In the genomic region with DNA sequence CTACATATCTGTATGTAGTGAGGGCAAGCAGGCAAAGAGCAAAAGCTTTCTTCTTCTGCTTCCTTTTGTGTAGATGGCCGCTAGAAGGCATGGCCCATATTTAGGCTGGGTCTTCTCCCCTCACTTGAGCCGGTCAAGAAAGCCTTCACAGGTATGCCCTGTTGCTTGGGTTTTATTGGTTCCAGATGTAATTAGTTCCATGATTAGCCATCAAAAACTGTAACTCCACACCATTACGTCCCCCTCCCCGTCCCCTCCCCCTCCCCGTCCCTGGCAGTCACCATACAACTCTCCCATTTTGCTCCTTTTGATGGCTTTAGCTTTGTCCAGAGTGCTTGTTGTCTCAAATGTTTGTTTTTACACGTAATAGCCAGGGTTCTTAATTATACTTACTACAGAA, we compare ENCODE assay signal across 12 mouse cellular contexts. TPM values are rescaled to one million over a fixed set of nuclear protein-coding genes. Genes with fewer than 3 reads are reported as not detected.
DNase-seq lines count a peak whose midpoint lies in the region; ATAC-seq and TF ChIP-seq lines count a peak whose summit lies in the region.
"Had no signal": no experiment of that assay in that cellular context is flagged by ENCODE, and none has a peak within 500 bp of the region (broad histone marks: within the 10 kb centered on the region; RNA-seq: fewer than 3 reads in every experiment).

No protein-coding gene starts in this region.

- ATAC-seq in embryonic facial prominence, embryonic 14.5 days (ENCODE audit: low read depth), result no peak
- ATAC-seq in limb, embryonic 13.5 days (ENCODE audit: low FRiP score, low read depth), result no peak
- ATAC-seq: Patski had no signal

- no peaks in the 10 kb centered on the region for H3K36me3 ChIP-seq in embryonic facial prominence, embryonic 14.5 days (ENCODE audit: control insufficient read depth, insufficient read depth, low read length)
- peaks cover 4% of the 10 kb centered on the region; the same call in 1 of the 2 replicates for H3K36me3 ChIP-seq in limb, embryonic 13.5 days

- no peak overlapping the region for H3K9ac ChIP-seq in embryonic facial prominence, embryonic 14.5 days (ENCODE audit: low read depth, low read length)
- no peak overlapping the region for H3K9ac ChIP-seq in limb, embryonic 13.5 days

- TF ChIP-seq CTCF in layer of hippocampus, adult 2 months (conservative IDR thresholded peaks at IDR 0.05), result no peak

- peaks cover 58% of the 10 kb centered on the region for H3K4me1 ChIP-seq in embryonic facial prominence, embryonic 14.5 days (ENCODE audit: control insufficient read depth, insufficient read depth, low read length)
- peaks cover 93% of the 10 kb centered on the region for H3K4me1 ChIP-seq in limb, embryonic 13.5 days

- no peaks in the 10 kb centered on the region for H3K9me3 ChIP-seq in embryonic facial prominence, embryonic 14.5 days (ENCODE audit: control insufficient read depth, low read length)
- H3K9me3 ChIP-seq in limb, embryonic 13.5 days, result no peaks in the 10 kb centered on the region

- H3K4me3 ChIP-seq in layer of hippocampus, adult 2 months, result no peak overlapping the region; the same call in 1 of the 2 replicates
- H3K4me3 ChIP-seq in embryonic facial prominence, embryonic 14.5 days (ENCODE audit: low read depth, low read length), result no peak overlapping the region
- no peak overlapping the region for H3K4me3 ChIP-seq in limb, embryonic 13.5 days

- no peaks in the 10 kb centered on the region for H3K27me3 ChIP-seq in embryonic facial prominence, embryonic 14.5 days (replicated peaks; ENCODE audit: control insufficient read depth, insufficient read depth, low read length)
- no peaks in the 10 kb centered on the region for H3K27me3 ChIP-seq in limb, embryonic 13.5 days
- H3K27me3 ChIP-seq: CH12.LX, Patski had no signal

- 34% methylated on average over 6 of the region's 6 CpGs for WGBS in embryonic facial prominence, embryonic 14.5 days
- WGBS in limb, embryonic 13.5 days, result 13% methylated on average over 6 of the region's 6 CpGs

- DNase-seq in layer of hippocampus, adult 2 months (ENCODE audit: low spot score in 2 of 2), result no peak
- DNase-seq in layer of hippocampus, adult 11-12 months (ENCODE audit: low spot score), result no peak
- DNase-seq in embryo, embryonic 9.5 days (ENCODE audit: extremely low spot score), result peak; percentile 19
- no peak for DNase-seq in embryonic facial prominence, embryonic 14.5 days (ENCODE audit: low spot score)
- no peak for DNase-seq in left cerebral cortex, postnatal 36 days (ENCODE audit: low spot score in 2 of 2)
- DNase-seq in natural killer cell, adult 2 months (ENCODE audit: low spot score in 2 of 2), result no peak
- DNase-seq: adrenal gland, adult 2 months; cerebellum, postnatal 25 days; layer of hippocampus, postnatal 36 days had no signal

- H3K4me2 ChIP-seq in embryonic facial prominence, embryonic 14.5 days (ENCODE audit: low read depth, low read length), result peak overlapping the region; percentile 29; the same call in 1 of the 2 replicates
- H3K4me2 ChIP-seq in limb, embryonic 13.5 days (replicated peaks), result peak overlapping the region; percentile 50

- peak overlapping the region; percentile 67 for H3K27ac ChIP-seq in layer of hippocampus, adult 2 months
- H3K27ac ChIP-seq in embryonic facial prominence, embryonic 14.5 days (replicated peaks; ENCODE audit: low read depth, low read length), result peak overlapping the region; percentile 90
- peak overlapping the region; percentile 98 for H3K27ac ChIP-seq in limb, embryonic 13.5 days

- intact Hi-C loops in left cerebral cortex, postnatal 36 days (cut with DNase I), result no loop called here

RNA-seq across cellular contexts. Expression of gene Mertk, which starts 14.2 kb away (rescaled TPM):
- total RNA-seq in layer of hippocampus, adult 2 months (2021), result 10 to 100 TPM; 36.0 to 38.5 TPM
- 9.6 and 9.8 TPM in 2 replicates for polyA plus RNA-seq in embryonic facial prominence, embryonic 14.5 days (2014; fragmentation: Nextera tagmentation; extraction: Ambion mirVana)
- polyA plus RNA-seq in limb, embryonic 13.5 days (2015; fragmentation: Nextera tagmentation; extraction: Ambion mirVana), result 13.1 and 15.6 TPM in 2 replicates
- 10 to 100 TPM; 30.4 to 40.0 TPM for total RNA-seq in left cerebral cortex, postnatal 36 days (2021)

RNA-seq across cellular contexts. Expression of gene Anapc1, which starts 25.7 kb away (rescaled TPM):
- 10 to 100 TPM; 63.8 to 70.4 TPM for total RNA-seq in layer of hippocampus, adult 2 months (2021)
- polyA plus RNA-seq in embryonic facial prominence, embryonic 14.5 days (2014; fragmentation: Nextera tagmentation; extraction: Ambion mirVana), result 57.4 and 60.0 TPM in 2 replicates
- polyA plus RNA-seq in limb, embryonic 13.5 days (2015; fragmentation: Nextera tagmentation; extraction: Ambion mirVana), result 60.8 and 73.0 TPM in 2 replicates
- 10 to 100 TPM; 52.6 to 75.4 TPM for total RNA-seq in left cerebral cortex, postnatal 36 days (2021)
